Mouse (Mus musculus): ENCODE results near the gene Tcf7l2. TPM values are rescaled to one million over a fixed set of nuclear protein-coding genes. Genes with fewer than 3 reads are reported as not detected.

Gene Tcf7l2
- 62.3 and 63.1 TPM in 2 replicates for polyA plus RNA-seq (2012; rRNA removed)

DNA sequence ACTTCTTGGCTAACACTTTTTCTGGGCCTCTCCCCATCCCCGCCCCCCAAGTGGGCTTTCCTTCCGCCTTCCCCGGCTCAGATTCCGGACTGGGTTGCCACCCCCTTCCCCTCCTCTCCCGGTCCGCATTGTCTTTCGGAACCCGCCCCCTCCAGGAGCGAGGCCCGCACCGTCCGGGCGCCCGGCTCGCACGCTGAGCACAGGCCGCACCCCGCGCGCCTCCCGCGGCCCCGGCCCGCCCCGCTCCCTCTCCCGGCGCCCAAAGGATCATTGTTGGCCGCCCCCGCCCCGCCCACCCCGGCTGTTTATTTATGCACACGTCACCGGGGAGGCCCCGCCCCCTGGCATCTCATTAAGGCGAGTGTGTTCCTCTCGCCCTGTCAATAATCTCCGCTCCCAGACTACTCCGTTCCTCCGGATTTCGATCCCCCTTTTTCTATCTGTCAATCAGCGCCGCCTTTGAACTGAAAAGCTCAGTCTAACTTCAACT, at the start of gene Tcf7l2:
Tcf7l2 (plus strand) TSS at position 382 of the 490 bp plus-strand sequence.

